Mouse (Mus musculus): ENCODE results near the gene Slc34a3. TPM values are rescaled to one million over a fixed set of nuclear protein-coding genes. Genes with fewer than 3 reads are reported as not detected.
A peak's percentile ranks its signal among the peaks of the same experiment; 100 is the strongest.

Gene Slc34a3
- polyA plus RNA-seq, 1 experiment from 2014 or later = not detected

- Histone ChIP-seq H3K9me3 (no peaks in the 10 kb centered on the region), H3K4me3 (peak overlapping the region; percentile 78), H3K36me3 (no peaks in the 10 kb centered on the region), H3K9ac (peak overlapping the region; percentile 86), H3K4me2 (peak overlapping the region; percentile 78), H3K4me1 (replicated peaks) (peaks cover 84% of the 10 kb centered on the region), H3K27ac (peak overlapping the region; percentile 90), H3K27me3 (0 out of 2 replicates have a peak, but pooled peaks cover 5% of the 10 kb centered on the region)
- ATAC-seq (ENCODE audit: low FRiP score) = peak; percentile 41
- under 1% methylated on average over 100 of the region's 100 CpGs for WGBS
Observed at GRCm38 (mm10) chr2:25180973-25181890, 52.9 kb downstream of the Slc34a3 start.

GRCm38 (mm10) chr2:25180478-25180903, 53.7 kb downstream of the Slc34a3 start, which contains the start of gene Nrarp:
Gene Nrarp, plus strand, starts transcription at chr2:25180758.
- under 1% methylated on average over 35 of the region's 35 CpGs for WGBS
- Histone ChIP-seq H3K36me3 (no peaks in the 10 kb centered on the region), H3K4me2 (peak within 1 kb of the TSS; percentile 78), H3K27ac (peak within 1 kb of the TSS; percentile 90), H3K9me3 (no peaks in the 10 kb centered on the region), H3K4me1 (replicated peaks) (peaks cover 84% of the 10 kb centered on the region), H3K27me3 (0 out of 2 replicates have a peak, but pooled peaks cover 5% of the 10 kb centered on the region), H3K4me3 (peak within 1 kb of the TSS; percentile 78), H3K9ac (peak within 1 kb of the TSS; percentile 86)
- ATAC-seq (ENCODE audit: low FRiP score) = peak; percentile 91

- 26% methylated on average over 15 of the region's 15 CpGs for WGBS
- H3K36me3 ChIP-seq = no peaks in the 10 kb centered on the region
Observed at GRCm38 (mm10) chr2:25179566-25180217, 54.5 kb downstream of the Slc34a3 start.

More at GRCm38 (mm10) chr2:25179566-25180217, 54.5 kb downstream of the Slc34a3 start:
- no peak for ATAC-seq (ENCODE audit: low FRiP score)
- 0 out of 2 replicates have a peak, but pooled peaks cover 5% of the 10 kb centered on the region for H3K27me3 ChIP-seq
- peak overlapping the region; percentile 78 for H3K4me2 ChIP-seq
- peak overlapping the region; percentile 86 for H3K9ac ChIP-seq
- peak overlapping the region; percentile 78 for H3K4me3 ChIP-seq
- H3K27ac ChIP-seq = peak overlapping the region; percentile 88
- peaks cover 84% of the 10 kb centered on the region for H3K4me1 ChIP-seq (replicated peaks)
- H3K9me3 ChIP-seq = no peaks in the 10 kb centered on the region

Other genes with a start within 250 kb of the Slc34a3 start
- gene Nsmf, start 180.0 kb downstream of the Slc34a3 start, polyA plus RNA-seq (2015; fragmentation: Nextera tagmentation; extraction: Ambion mirVana) = 130 and 136 TPM in 2 replicates
- gene Entpd8, start 154.1 kb downstream of the Slc34a3 start, polyA plus RNA-seq (2015; fragmentation: Nextera tagmentation; extraction: Ambion mirVana) = not detected in 2 replicates
- not detected in 2 replicates for gene Noxa1, start 139.2 kb downstream of the Slc34a3 start, polyA plus RNA-seq (2015; fragmentation: Nextera tagmentation; extraction: Ambion mirVana)
- 21.4 and 24.6 TPM in 2 replicates for gene Nrarp, start 53.6 kb downstream of the Slc34a3 start, polyA plus RNA-seq (2015; fragmentation: Nextera tagmentation; extraction: Ambion mirVana)
- 1.6 and 1.9 TPM in 2 replicates for gene Tor4a, start 37.5 kb downstream of the Slc34a3 start, polyA plus RNA-seq (2015; fragmentation: Nextera tagmentation; extraction: Ambion mirVana)
- 98.3 and 104 TPM in 2 replicates for gene Nelfb, start 22.9 kb downstream of the Slc34a3 start, polyA plus RNA-seq (2015; fragmentation: Nextera tagmentation; extraction: Ambion mirVana)
- not detected in 2 replicates for gene Stpg3, start 19.7 kb downstream of the Slc34a3 start, polyA plus RNA-seq (2015; fragmentation: Nextera tagmentation; extraction: Ambion mirVana)
- gene Fam166a, start 15.6 kb downstream of the Slc34a3 start, polyA plus RNA-seq (2015; fragmentation: Nextera tagmentation; extraction: Ambion mirVana) = 0.40 and 1.3 TPM in 2 replicates
- gene Tubb4b, start 9.7 kb downstream of the Slc34a3 start, polyA plus RNA-seq (2015; fragmentation: Nextera tagmentation; extraction: Ambion mirVana) = 349 and 363 TPM in 2 replicates
- not detected in 2 replicates for gene Rnf224, start 2.4 kb upstream of the Slc34a3 start, polyA plus RNA-seq (2015; fragmentation: Nextera tagmentation; extraction: Ambion mirVana)
- 90.3 and 92.4 TPM in 2 replicates for gene Rnf208, start 7.9 kb upstream of the Slc34a3 start, polyA plus RNA-seq (2015; fragmentation: Nextera tagmentation; extraction: Ambion mirVana)
- 0.26 TPM in 1 of 2 replicates, not detected in the other for gene Cysrt1, start 8.1 kb upstream of the Slc34a3 start, polyA plus RNA-seq (2015; fragmentation: Nextera tagmentation; extraction: Ambion mirVana)
- gene AL732309.1, start 12.5 kb upstream of the Slc34a3 start, polyA plus RNA-seq (2015; fragmentation: Nextera tagmentation; extraction: Ambion mirVana) = 5.1 and 6.2 TPM in 2 replicates
- gene Tmem203, start 21.1 kb upstream of the Slc34a3 start, polyA plus RNA-seq (2015; fragmentation: Nextera tagmentation; extraction: Ambion mirVana) = 18.6 and 20.9 TPM in 2 replicates
- 16.2 and 17.6 TPM in 2 replicates for gene Tprn, start 28.3 kb upstream of the Slc34a3 start, polyA plus RNA-seq (2015; fragmentation: Nextera tagmentation; extraction: Ambion mirVana)
- gene Ssna1, start 38.1 kb upstream of the Slc34a3 start, polyA plus RNA-seq (2015; fragmentation: Nextera tagmentation; extraction: Ambion mirVana) = 189 and 199 TPM in 2 replicates
- 143 TPM in 2 replicates for gene Anapc2, start 38.1 kb upstream of the Slc34a3 start, polyA plus RNA-seq (2015; fragmentation: Nextera tagmentation; extraction: Ambion mirVana)
- not detected in 2 replicates for gene Tmem210, start 53.8 kb upstream of the Slc34a3 start, polyA plus RNA-seq (2015; fragmentation: Nextera tagmentation; extraction: Ambion mirVana)
- 0.22 TPM in 1 of 2 replicates, not detected in the other for gene Lrrc26, start 55.6 kb upstream of the Slc34a3 start, polyA plus RNA-seq (2015; fragmentation: Nextera tagmentation; extraction: Ambion mirVana)
- 22.5 and 24.5 TPM in 2 replicates for gene Grin1, start 84.8 kb upstream of the Slc34a3 start, polyA plus RNA-seq (2015; fragmentation: Nextera tagmentation; extraction: Ambion mirVana)
- gene Man1b1, start 98.0 kb upstream of the Slc34a3 start, polyA plus RNA-seq (2015; fragmentation: Nextera tagmentation; extraction: Ambion mirVana) = 50.0 and 59.8 TPM in 2 replicates
- 22.8 and 23.0 TPM in 2 replicates for gene Dpp7, start 122.0 kb upstream of the Slc34a3 start, polyA plus RNA-seq (2015; fragmentation: Nextera tagmentation; extraction: Ambion mirVana)
- gene Uap1l1, start 131.3 kb upstream of the Slc34a3 start, polyA plus RNA-seq (2015; fragmentation: Nextera tagmentation; extraction: Ambion mirVana) = 5.2 and 6.2 TPM in 2 replicates
- 9.6 and 16.5 TPM in 2 replicates for gene Sapcd2, start 138.0 kb upstream of the Slc34a3 start, polyA plus RNA-seq (2015; fragmentation: Nextera tagmentation; extraction: Ambion mirVana)
- 2.6 and 3.6 TPM in 2 replicates for gene Entpd2, start 161.5 kb upstream of the Slc34a3 start, polyA plus RNA-seq (2015; fragmentation: Nextera tagmentation; extraction: Ambion mirVana)
- 411 and 423 TPM in 2 replicates for gene Npdc1, start 165.0 kb upstream of the Slc34a3 start, polyA plus RNA-seq (2015; fragmentation: Nextera tagmentation; extraction: Ambion mirVana)
- gene Fut7, start 188.9 kb upstream of the Slc34a3 start, polyA plus RNA-seq (2015; fragmentation: Nextera tagmentation; extraction: Ambion mirVana) = 0.19 TPM in 1 of 2 replicates, not detected in the other
- 10.0 and 11.6 TPM in 2 replicates for gene Abca2, start 194.3 kb upstream of the Slc34a3 start, polyA plus RNA-seq (2015; fragmentation: Nextera tagmentation; extraction: Ambion mirVana)
- gene Clic3, start 222.5 kb upstream of the Slc34a3 start, polyA plus RNA-seq (2015; fragmentation: Nextera tagmentation; extraction: Ambion mirVana) = 3.4 and 3.7 TPM in 2 replicates
- 91.6 and 98.8 TPM in 2 replicates for gene Paxx, start 226.7 kb upstream of the Slc34a3 start, polyA plus RNA-seq (2015; fragmentation: Nextera tagmentation; extraction: Ambion mirVana)
- 50.3 and 50.5 TPM in 2 replicates for gene Ptgds, start 235.7 kb upstream of the Slc34a3 start, polyA plus RNA-seq (2015; fragmentation: Nextera tagmentation; extraction: Ambion mirVana)